Mouse (Mus musculus) lung, embryonic 16.5 days (tissue): ENCODE measurements around the gene Zbtb8b. TPM values are rescaled to one million over a fixed set of nuclear protein-coding genes. Genes with fewer than 3 reads are reported as not detected.
"Not testable (repeated sequence)": the region's sequence is repeated elsewhere in the genome, so short reads cannot be mapped to it uniquely, and the experiment has no call there.

Experiments used
- ATAC-seq: fragments of 200-750 bp; cut with Nextera tagmentation; 2 replicates; pipeline ENCODE4 v1.8.0; 2017; ENCODE audit warnings: low read depth, mild to moderate bottlenecking, moderate library complexity
- H3K27ac ChIP-seq: fragments of 300-500 bp; sonication (generic); 2 replicates; pipeline ENCODE4 v1.5.1; 2014; ENCODE audit warnings: mild to moderate bottlenecking, control low read depth, low read length
- H3K27me3 ChIP-seq: fragments of 300-500 bp; sonication (generic); 2 replicates; pipeline ENCODE4 v1.6.1; 2014; ENCODE audit warnings: low read depth, low read length, mixed read lengths; ENCODE audit not compliant: control insufficient read depth, insufficient read depth
- H3K36me3 ChIP-seq: fragments of 300-500 bp; sonication (generic); 2 replicates; pipeline ENCODE4 v1.6.1; 2014; ENCODE audit warnings: low read length; ENCODE audit not compliant: control insufficient read depth, insufficient read depth
- H3K4me1 ChIP-seq: fragments of 300-500 bp; sonication (generic); replicated peaks from 2 replicates; pipeline ENCODE4 v1.6.1; 2014; ENCODE audit warnings: low read length, mixed read lengths; ENCODE audit not compliant: control insufficient read depth, insufficient read depth
- H3K4me2 ChIP-seq: fragments of 300-500 bp; sonication (generic); 2 replicates; pipeline ENCODE4 v1.6.1; 2014; ENCODE audit warnings: low read depth, low read length, control low read depth
- H3K4me3 ChIP-seq: fragments of 300-500 bp; sonication (generic); 2 replicates; pipeline ENCODE4 v1.5.1; 2014; ENCODE audit warnings: mild to moderate bottlenecking, low read length, control low read depth
- H3K9ac ChIP-seq: fragments of 300-500 bp; sonication (generic); 2 replicates; pipeline ENCODE4 v1.6.1; 2014; ENCODE audit warnings: low read length, control low read depth
- H3K9me3 ChIP-seq: fragments of 300-500 bp; sonication (generic); 2 replicates; pipeline ENCODE4 v1.6.1; 2016; ENCODE audit warnings: low read length; ENCODE audit not compliant: control insufficient read depth
- WGBS: fragments of 180-500 bp; shearing (Covaris S2); extraction: QIAGEN DNeasy Blood & Tissue Kit; methylation state at CpG from one replicate; pipeline ENCODE4 v1.1.7; 2014; 5-methylcytosine and 5-hydroxymethylcytosine counted together
- polyA plus RNA-seq: library from polyadenylated mRNA; unstranded; fragments of >200 nt; fragmentation: Nextera tagmentation; extraction: Ambion mirVana; gene quantifications from 2 replicates; pipeline ENCODE4 v1.2.1, GENCODE M21; 2015

The Zbtb8b gene
- polyA plus RNA-seq, 1 experiment from 2014 or later = 2.7 TPM

DNA sequence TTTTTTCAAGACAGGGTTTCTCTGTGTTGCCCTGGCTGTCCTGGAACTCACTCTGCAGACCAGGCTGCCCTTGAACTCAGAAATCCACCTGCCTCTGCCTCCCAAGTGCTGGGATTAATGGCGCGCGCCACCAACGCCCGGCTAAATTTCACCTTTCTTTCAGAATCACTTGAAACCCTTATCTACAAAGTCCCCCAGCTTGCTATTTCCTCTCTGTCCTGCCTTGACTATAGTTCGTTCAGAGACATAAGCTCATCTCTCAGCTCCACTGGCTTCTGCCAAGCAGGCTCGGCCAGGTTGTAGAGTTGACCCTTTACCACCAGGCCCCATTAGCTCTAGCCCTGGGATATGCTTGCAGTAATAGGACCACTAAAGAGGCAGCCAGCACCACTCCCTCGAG, 6.7 kb upstream of the Zbtb8b start:
- no peaks in the 10 kb centered on the region for H3K36me3 ChIP-seq
- H3K4me1 ChIP-seq = no peaks in the 10 kb centered on the region
- 68% methylated on average over 8 of the region's 8 CpGs for WGBS
- ATAC-seq = no peak; the same call in 1 of the 2 replicates
- no peaks in the 10 kb centered on the region for H3K9me3 ChIP-seq
- no peaks in the 10 kb centered on the region for H3K27me3 ChIP-seq
- no peak overlapping the region for H3K27ac ChIP-seq
- no peak overlapping the region for H3K9ac ChIP-seq
- no peak overlapping the region for H3K4me3 ChIP-seq
- no peak overlapping the region for H3K4me2 ChIP-seq

DNA sequence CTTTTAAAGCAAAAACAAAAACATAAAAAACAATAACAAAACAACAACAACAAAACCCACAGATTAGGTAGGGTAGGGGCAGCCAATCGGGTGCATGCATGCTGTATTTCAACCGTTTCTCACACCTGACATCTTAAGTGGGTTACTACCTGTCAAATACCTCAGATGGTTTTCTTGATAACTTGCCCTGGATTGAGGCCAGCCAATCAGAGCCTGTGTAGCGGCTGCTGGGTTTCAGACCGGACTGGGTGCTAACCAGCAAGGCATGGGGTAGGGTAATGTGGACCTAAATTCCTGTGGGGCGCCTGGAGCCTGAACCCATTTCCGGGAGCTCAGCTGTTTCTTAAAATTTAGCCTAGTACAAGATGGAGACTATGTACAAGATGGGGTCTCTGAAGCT, 492 bp upstream of the Zbtb8b start:
- Histone ChIP-seq H3K4me2 (peak overlapping the region; percentile 68), H3K27ac (no peak overlapping the region), H3K4me1 (peaks cover 7% of the 10 kb centered on the region; the same call in 1 of the 2 replicates), H3K36me3 (no peaks in the 10 kb centered on the region), H3K4me3 (peak overlapping the region; percentile 49; the same call in 1 of the 2 replicates), H3K9ac (no peak overlapping the region), H3K27me3 (peaks cover 19% of the 10 kb centered on the region; the same call in 1 of the 2 replicates), H3K9me3 (no peaks in the 10 kb centered on the region)
- no peak for ATAC-seq
- 29% methylated on average over 6 of the region's 6 CpGs for WGBS

GRCm38 (mm10) chr4:129418321-129418720, 22.3 kb downstream of the Zbtb8b start:
- no peak overlapping the region for H3K27ac ChIP-seq
- H3K36me3 ChIP-seq = no peaks in the 10 kb centered on the region
- no peak overlapping the region for H3K4me3 ChIP-seq
- no peak overlapping the region for H3K4me2 ChIP-seq
- H3K9me3 ChIP-seq = 0 out of 2 replicates have a peak, but pooled peaks cover 2% of the 10 kb centered on the region
- WGBS = 67% methylated on average over 5 of the region's 5 CpGs
- H3K4me1 ChIP-seq = no peaks in the 10 kb centered on the region
- H3K27me3 ChIP-seq = no peaks in the 10 kb centered on the region
- H3K9ac ChIP-seq = no peak overlapping the region
- ATAC-seq = no peak

- Histone ChIP-seq H3K9me3 (0 out of 2 replicates have a peak, but pooled peaks cover 2% of the 10 kb centered on the region), H3K4me2 (no peak overlapping the region), H3K27ac (no peak overlapping the region), H3K4me1 (no peaks in the 10 kb centered on the region), H3K4me3 (no peak overlapping the region), H3K27me3 (no peaks in the 10 kb centered on the region), H3K36me3 (no peaks in the 10 kb centered on the region), H3K9ac (0 out of 2 replicates have a peak overlapping the region, but pooled peaks have one; percentile 15)
- WGBS = 28% methylated on average over 5 of the region's 5 CpGs
- no peak for ATAC-seq
These were observed 24.2 kb downstream of the Zbtb8b start for GRCm38 (mm10) chr4:129416478-129416877.

DNA sequence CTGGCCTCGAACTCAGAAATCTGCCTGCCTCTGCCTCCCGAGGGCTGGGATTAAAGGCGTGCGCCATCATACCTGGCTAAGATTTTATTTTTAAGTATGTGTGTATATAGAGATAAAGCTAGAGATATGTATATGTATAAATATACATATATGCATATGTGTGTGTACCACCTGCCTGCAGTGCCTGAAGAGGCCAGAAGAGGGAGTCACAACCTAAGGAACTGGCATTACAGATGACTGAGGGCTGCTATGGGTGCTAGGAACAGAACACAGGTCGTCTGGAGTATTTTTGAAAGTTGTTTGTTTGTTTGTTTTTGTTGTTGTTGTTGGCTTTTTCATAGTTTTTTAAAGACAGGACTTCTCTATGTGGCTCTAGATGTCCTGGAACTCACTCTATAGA, 24.8 kb downstream of the Zbtb8b start:
- no peak overlapping the region for H3K27ac ChIP-seq
- 93% methylated on average over 5 of the region's 5 CpGs for WGBS

GRCm38 (mm10) chr4:129410991-129411390, 29.7 kb downstream of the Zbtb8b start:
- ATAC-seq = no peak
- no peak overlapping the region for H3K9ac ChIP-seq
- H3K27ac ChIP-seq = no peak overlapping the region
- 0 out of 2 replicates have a peak, but pooled peaks cover 2% of the 10 kb centered on the region for H3K9me3 ChIP-seq
- H3K4me3 ChIP-seq = no peak overlapping the region
- H3K4me1 ChIP-seq = 0 out of 2 replicates have a peak, but pooled peaks cover 1% of the 10 kb centered on the region
- H3K27me3 ChIP-seq = no peaks in the 10 kb centered on the region
- H3K4me2 ChIP-seq = no peak overlapping the region
- no peaks in the 10 kb centered on the region for H3K36me3 ChIP-seq

More for the DNA sequence above, 24.8 kb downstream of the Zbtb8b start:
- no peaks in the 10 kb centered on the region for H3K27me3 ChIP-seq
- H3K36me3 ChIP-seq = no peaks in the 10 kb centered on the region
- no peak overlapping the region for H3K4me2 ChIP-seq
- no peak for ATAC-seq
- no peaks in the 10 kb centered on the region for H3K4me1 ChIP-seq
- H3K4me3 ChIP-seq = no peak overlapping the region
- H3K9me3 ChIP-seq = 0 out of 2 replicates have a peak, but pooled peaks cover 2% of the 10 kb centered on the region
- no peak overlapping the region for H3K9ac ChIP-seq

DNA sequence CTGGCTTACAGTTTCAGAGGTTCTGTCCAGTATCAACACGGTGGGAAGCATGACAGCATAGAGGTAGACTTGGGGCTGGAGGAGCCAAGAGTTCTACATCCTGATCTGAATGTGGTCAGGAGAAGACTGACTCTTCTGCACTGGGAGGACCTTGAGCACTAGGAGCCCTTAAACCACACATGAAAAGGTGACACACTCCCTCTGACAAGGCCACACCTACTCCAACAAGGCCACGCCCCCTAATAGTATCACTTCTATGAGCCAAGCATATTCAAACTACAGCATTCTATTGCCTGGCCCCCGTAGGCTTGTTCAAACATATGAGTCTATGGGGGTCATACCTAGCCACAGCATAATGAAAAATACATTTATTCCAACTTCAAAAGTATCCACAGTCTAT, 30.1 kb downstream of the Zbtb8b start:
- H3K36me3 ChIP-seq, H3K4me2 ChIP-seq, H3K9me3 ChIP-seq, H3K9ac ChIP-seq, H3K4me3 ChIP-seq, H3K4me1 ChIP-seq, H3K27me3 ChIP-seq, H3K27ac ChIP-seq, ATAC-seq: not testable (repeated sequence)
- WGBS = 84% methylated on average over 3 of the region's 3 CpGs

- 4% methylated on average over 25 of the region's 25 CpGs for WGBS
- Histone ChIP-seq H3K4me3 (peak overlapping the region; percentile 43), H3K36me3 (no peaks in the 10 kb centered on the region), H3K9me3 (no peaks in the 10 kb centered on the region), H3K4me2 (peak overlapping the region; percentile 57), H3K4me1 (0 out of 2 replicates have a peak, but pooled peaks cover 3% of the 10 kb centered on the region), H3K27me3 (peaks cover 2% of the 10 kb centered on the region; the same call in 1 of the 2 replicates), H3K9ac (peak overlapping the region; percentile 58), H3K27ac (no peak overlapping the region)
- ATAC-seq = peak; percentile 95
These were observed 34.2 kb downstream of the Zbtb8b start for GRCm38 (mm10) chr4:129406447-129406846.

DNA sequence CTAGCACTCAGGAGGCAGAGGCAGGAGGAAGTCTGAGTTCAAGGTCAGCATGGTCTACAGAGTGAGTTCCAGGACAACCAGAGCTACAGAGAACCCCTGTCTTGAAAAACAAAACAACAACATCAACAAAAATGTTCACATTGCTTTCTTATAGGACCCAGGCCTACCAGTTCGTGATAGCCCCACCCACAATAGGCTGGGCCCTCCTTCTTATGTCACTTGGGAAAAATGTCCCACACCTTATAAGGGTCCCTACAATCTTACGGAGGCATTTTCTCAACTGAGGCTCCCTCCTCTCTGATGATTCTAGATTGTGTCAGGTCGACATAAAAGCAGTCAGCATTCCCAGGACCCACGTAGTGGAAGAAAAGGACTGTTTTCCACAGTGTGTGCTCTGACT, 40.8 kb downstream of the Zbtb8b start:
- Histone ChIP-seq H3K4me1 (no peaks in the 10 kb centered on the region), H3K4me2 (no peak overlapping the region), H3K9ac (no peak overlapping the region), H3K27me3 (no peaks in the 10 kb centered on the region), H3K36me3 (no peaks in the 10 kb centered on the region), H3K27ac (no peak overlapping the region), H3K9me3 (no peaks in the 10 kb centered on the region), H3K4me3 (no peak overlapping the region)
- whole genome bisulfite sequencing = 72% methylated on average over 4 of the region's 4 CpGs
- ATAC-seq = no peak

DNA sequence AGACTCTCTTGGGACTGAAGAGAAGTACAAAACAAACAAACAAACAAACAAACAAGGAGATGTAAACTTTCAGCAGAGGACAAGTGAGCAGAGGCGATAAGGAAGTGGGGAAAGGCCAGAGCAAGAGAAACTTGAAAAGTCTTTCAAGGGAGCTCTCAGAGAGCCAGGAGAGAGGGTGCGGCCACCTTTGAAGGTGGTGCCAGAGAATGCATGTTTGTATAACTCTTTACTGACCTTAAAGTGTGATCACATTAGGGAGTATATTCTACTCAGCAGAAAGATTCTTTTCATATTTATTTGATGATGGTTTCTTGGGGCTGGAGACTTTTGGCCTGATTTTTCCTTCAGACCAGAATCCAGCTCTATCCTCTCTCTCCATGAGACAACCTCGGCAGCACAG, 43.7 kb downstream of the Zbtb8b start:
- 29% methylated on average over 3 of the region's 3 CpGs for WGBS
- peak; percentile 85 for ATAC-seq
- H3K27me3 ChIP-seq = no peaks in the 10 kb centered on the region

More for the DNA sequence above, 43.7 kb downstream of the Zbtb8b start:
- H3K4me1 ChIP-seq = no peaks in the 10 kb centered on the region
- H3K4me2 ChIP-seq = no peak overlapping the region
- no peak overlapping the region for H3K9ac ChIP-seq
- peak overlapping the region; percentile 38; the same call in 1 of the 2 replicates for H3K27ac ChIP-seq
- H3K9me3 ChIP-seq = no peaks in the 10 kb centered on the region
- H3K36me3 ChIP-seq = no peaks in the 10 kb centered on the region
- no peak overlapping the region for H3K4me3 ChIP-seq
